Mouse (Mus musculus) liver, embryonic 14.5 days (tissue): ENCODE measurements around the gene Slc8a3. TPM values are rescaled to one million over a fixed set of nuclear protein-coding genes. Genes with fewer than 3 reads are reported as not detected.
"Not testable (repeated sequence)": the region's sequence is repeated elsewhere in the genome, so short reads cannot be mapped to it uniquely, and the experiment has no call there.

Experiments used
- ATAC-seq: fragments of 200-750 bp; cut with Nextera tagmentation; 2 replicates; pipeline ENCODE4 v1.8.0; 2017; ENCODE audit warnings: moderate number of reproducible peaks, mild to moderate bottlenecking, moderate library complexity; ENCODE audit not compliant: insufficient read depth
- DNase-seq, 3 experiments: peaks; one replicate each; pipeline ENCODE4 v3.0.0-alpha.2; 2012 to 2013; ENCODE audit warnings: low read depth in 3 of 3, low spot score in 3 of 3
- H3K27ac ChIP-seq: fragments of 300-500 bp; sonication (generic); 2 replicates; pipeline ENCODE4 v1.5.1; 2014; ENCODE audit warnings: moderate library complexity, mild to moderate bottlenecking, control low read depth, inconsistent platforms
- H3K27me3 ChIP-seq: fragments of 300-500 bp; sonication (generic); 2 replicates; pipeline ENCODE4 v1.6.1; 2014; ENCODE audit warnings: mild to moderate bottlenecking, low read length, moderate library complexity; ENCODE audit not compliant: control insufficient read depth, insufficient read depth
- H3K36me3 ChIP-seq: fragments of 300-500 bp; sonication (generic); replicated peaks from 2 replicates; pipeline ENCODE4 v1.6.1; 2014; ENCODE audit warnings: low read depth; ENCODE audit not compliant: control insufficient read depth, insufficient read depth
- H3K4me1 ChIP-seq, 2 experiments: fragments of 200-500 bp in 1 of 2; fragments of 300-500 bp in 1 of 2; sonication (generic) in 1 of 2; replicated peaks; 2 replicates each; pipeline ENCODE4 v1.6.1; 2012 to 2014; ENCODE audit warnings: antibody characterized with exemption in 1 of 2, inconsistent platforms in 1 of 2, low read length in 1 of 2; ENCODE audit not compliant: control insufficient read depth in 2 of 2, insufficient read depth in 2 of 2
- H3K4me2 ChIP-seq: fragments of 300-500 bp; sonication (generic); 2 replicates; pipeline ENCODE4 v1.6.1; 2014; ENCODE audit warnings: low read depth, mild to moderate bottlenecking, control low read depth, moderate library complexity
- H3K4me3 ChIP-seq, 2 experiments: fragments of 200-500 bp in 1 of 2; fragments of 300-500 bp in 1 of 2; sonication (generic) in 1 of 2; 2 replicates each; pipeline ENCODE4 v1.5.1; 2012 to 2014; ENCODE audit warnings: low read depth in 2 of 2, low read length in 2 of 2, mild to moderate bottlenecking in 2 of 2, control low read depth in 1 of 2, inconsistent platforms in 1 of 2, moderate library complexity in 1 of 2; ENCODE audit not compliant: insufficient read depth in 1 of 2
- H3K9ac ChIP-seq: fragments of 300-500 bp; sonication (generic); replicated peaks from 2 replicates; pipeline ENCODE4 v1.6.1; 2014; ENCODE audit warnings: mild to moderate bottlenecking, control low read depth, moderate library complexity
- H3K9me3 ChIP-seq: fragments of 300-500 bp; sonication (generic); 2 replicates; pipeline ENCODE4 v1.6.1; 2016; ENCODE audit warnings: low read length, mixed read lengths; ENCODE audit not compliant: control insufficient read depth
- CTCF ChIP-seq: IDR thresholded peaks from 2 replicates; pipeline ENCODE4 v1.5.1; 2016; ENCODE audit warnings: antibody characterized with exemption, low read depth, control low read depth
- EP300 ChIP-seq: IDR thresholded peaks from 2 replicates; pipeline ENCODE4 v1.6.1; 2016; ENCODE audit warnings: antibody characterized with exemption, low read depth
- WGBS: fragments of 180-500 bp; shearing (Covaris S2); extraction: QIAGEN DNeasy Blood & Tissue Kit; methylation state at CpG from one replicate; pipeline ENCODE4 v1.1.7; 2014; ENCODE audit not compliant: insufficient replicate concordance; 5-methylcytosine and 5-hydroxymethylcytosine counted together
- polyA plus RNA-seq, 2 experiments: library from polyadenylated mRNA; depleted of rRNA in 1 of 2; stranded (reverse) in 1 of 2; unstranded in 1 of 2; fragments of >200 nt; fragmentation: Nextera tagmentation in 1 of 2; extraction: Ambion mirVana in 1 of 2; gene quantifications; 2 replicates each; pipeline versions ENCODE4 v1.2.1 to v1.2.3; 2012 to 2014

Gene Slc8a3
- polyA plus RNA-seq (2012; rRNA removed) (0.02 and 0.11 TPM in 2 replicates), polyA plus RNA-seq (2014; fragmentation: Nextera tagmentation; extraction: Ambion mirVana) (not detected in 2 replicates)

DNA sequence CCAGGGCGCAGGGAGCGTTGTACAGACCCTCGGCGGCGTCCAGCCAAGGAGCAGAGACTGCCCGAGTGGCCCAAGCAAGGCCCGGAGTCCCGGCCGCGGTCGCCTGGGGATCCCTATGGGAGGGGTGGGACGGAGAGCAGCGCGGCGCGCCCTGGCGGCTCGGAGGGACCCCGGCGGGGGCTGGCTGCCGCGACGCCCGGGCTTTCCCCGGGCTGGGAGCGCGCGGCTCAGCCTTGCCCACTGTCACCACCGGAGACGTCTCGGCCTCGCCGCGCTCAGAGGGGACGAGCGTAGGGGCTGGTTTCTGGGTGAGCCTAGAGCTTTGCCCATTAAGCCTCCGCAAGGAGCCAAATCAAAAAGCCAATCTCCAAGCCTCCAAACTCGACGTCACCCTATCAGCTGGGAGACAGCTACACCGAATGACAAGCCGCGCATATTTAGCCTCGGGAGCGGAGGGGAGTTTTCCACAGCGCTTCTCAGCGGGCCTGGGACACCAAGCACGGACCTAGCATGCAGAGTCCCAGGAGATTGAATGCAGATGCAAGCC, at the start of gene Slc8a3:
Gene Slc8a3, minus strand, starts transcription at position 306 of the 547 bp plus-strand sequence.
- H3K4me2 ChIP-seq: peak within 1 kb of the TSS; percentile 62
- H3K4me1 ChIP-seq: no peaks in the 10 kb centered on the region
- H3K27ac ChIP-seq: no peak within 1 kb of the TSS
- H3K36me3 ChIP-seq: no peaks in the 10 kb centered on the region
- no peak within 1 kb of the TSS for H3K9ac ChIP-seq
- DNase-seq: no peak
- under 1% methylated on average over 47 of the region's 47 CpGs for WGBS
- TF ChIP-seq EP300: no peak
- TF ChIP-seq CTCF: no peak
- H3K27me3 ChIP-seq: peaks cover 28% of the 10 kb centered on the region
- ATAC-seq: no peak
- H3K9me3 ChIP-seq: no peaks in the 10 kb centered on the region
- peak within 1 kb of the TSS; percentile 41 for H3K4me3 ChIP-seq

DNA sequence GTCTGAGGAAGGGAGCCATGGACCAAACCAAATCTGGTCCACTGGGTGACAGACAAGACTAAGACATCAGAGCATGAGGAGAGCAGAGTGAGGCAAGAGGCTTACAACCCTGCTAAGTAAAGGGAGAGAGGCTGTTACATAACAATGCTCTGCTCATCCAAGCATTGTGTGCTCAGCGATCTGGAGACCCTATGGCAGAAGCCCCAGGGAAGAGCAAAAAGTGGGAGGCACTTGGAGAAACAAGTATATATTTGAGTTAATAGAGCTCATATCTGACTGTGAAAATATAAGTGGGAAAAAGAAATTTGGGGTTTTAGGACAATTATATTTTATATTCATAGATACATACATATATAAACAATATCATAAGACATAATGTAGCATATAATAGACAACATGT, 46.4 kb upstream of the Slc8a3 start, which contains the start of gene Gm4787:
Gene Gm4787, minus strand, starts transcription at position 101 of the 400 bp plus-strand sequence.
- ATAC-seq, H3K4me3 ChIP-seq, H3K9me3 ChIP-seq, H3K36me3 ChIP-seq, H3K4me1 ChIP-seq, H3K9ac ChIP-seq, H3K4me2 ChIP-seq, H3K27me3 ChIP-seq, DNase-seq, H3K27ac ChIP-seq: not testable (repeated sequence)
- 78% methylated on average over 1 of the region's 1 CpGs for WGBS

DNA sequence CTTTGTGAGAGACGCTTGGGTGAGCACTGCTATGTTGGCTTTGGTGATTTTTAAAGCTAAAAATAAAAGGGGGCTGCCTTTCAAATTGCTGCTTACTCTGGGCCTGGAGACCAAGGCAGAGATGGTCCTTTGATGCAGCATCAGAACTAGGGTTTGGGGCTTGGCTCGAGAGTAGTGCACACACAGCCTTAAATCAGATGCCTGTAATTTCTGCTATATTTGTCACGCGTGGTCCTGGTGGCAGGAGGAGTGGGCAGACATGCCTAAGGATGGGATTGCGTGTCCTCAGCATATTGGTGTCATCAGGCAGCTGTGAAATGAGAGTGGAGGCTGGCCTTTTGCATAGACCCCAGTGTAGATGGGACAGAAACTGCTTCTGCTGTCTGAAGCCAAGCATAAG, 861 bp upstream of the Slc8a3 start:
- Histone ChIP-seq H3K36me3 (no peaks in the 10 kb centered on the region), H3K9ac (no peak overlapping the region), H3K4me2 (no peak overlapping the region), H3K4me1 (no peaks in the 10 kb centered on the region), H3K27ac (no peak overlapping the region), H3K4me3 (no peak overlapping the region), H3K9me3 (no peaks in the 10 kb centered on the region), H3K27me3 (peaks cover 28% of the 10 kb centered on the region)
- WGBS: 49% methylated on average over 5 of the region's 5 CpGs
- DNase-seq (no peak), ATAC-seq (no peak)
- TF ChIP-seq CTCF: no peak
- TF ChIP-seq EP300: no peak

DNA sequence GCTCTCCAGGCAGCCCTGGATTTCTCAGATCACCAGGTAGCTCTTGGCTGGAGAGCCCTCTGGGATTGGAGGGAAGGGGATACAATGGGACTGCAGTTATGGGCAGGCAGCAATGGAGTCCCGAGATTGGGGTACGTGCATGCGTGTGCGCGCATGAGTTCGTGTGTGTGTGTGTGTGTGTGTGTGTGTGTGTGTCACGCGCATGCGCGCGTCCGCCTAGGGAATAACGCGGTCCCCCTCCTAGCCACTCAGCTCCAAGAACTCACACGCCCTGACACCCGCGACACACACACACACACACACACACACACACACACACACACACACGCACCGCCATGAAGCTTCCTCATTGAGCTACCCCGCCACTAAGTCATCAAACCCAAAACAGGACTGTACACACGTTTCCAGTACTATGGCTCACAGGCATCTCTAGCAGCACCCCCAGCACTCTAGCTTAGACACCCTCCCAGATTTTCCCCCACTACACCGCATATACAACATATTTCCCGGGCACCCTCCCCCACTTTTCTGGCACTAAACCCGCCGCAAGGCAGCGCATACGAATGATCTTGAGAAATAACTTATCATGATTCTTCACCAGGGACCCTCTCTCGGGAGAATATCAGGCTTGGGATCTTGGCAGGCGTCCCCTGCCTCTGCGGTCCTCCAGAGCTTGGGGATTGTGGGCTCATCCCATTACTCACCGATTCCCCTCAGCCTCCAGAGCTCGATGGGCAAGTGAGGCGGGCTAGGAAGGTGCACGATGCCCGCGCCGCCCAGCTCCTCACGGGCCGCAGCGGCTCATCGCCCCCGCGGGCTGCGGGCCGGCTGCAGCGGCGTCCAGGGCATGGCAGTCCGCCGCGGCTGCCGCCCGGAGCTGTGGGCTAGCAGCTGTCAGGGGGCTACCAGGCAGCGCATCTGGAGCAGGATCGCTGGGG, 774 bp downstream of the Slc8a3 start:
- H3K27ac ChIP-seq: no peak overlapping the region
- no peak overlapping the region for H3K9ac ChIP-seq
- WGBS: 3% methylated on average over 54 of the region's 54 CpGs
- peaks cover 28% of the 10 kb centered on the region for H3K27me3 ChIP-seq
- H3K9me3 ChIP-seq: no peaks in the 10 kb centered on the region
- peak overlapping the region; percentile 41 for H3K4me3 ChIP-seq
- DNase-seq: no peak
- TF ChIP-seq CTCF (no peak), EP300 (no peak)
- no peaks in the 10 kb centered on the region for H3K4me1 ChIP-seq
- peak overlapping the region; percentile 62 for H3K4me2 ChIP-seq
- no peaks in the 10 kb centered on the region for H3K36me3 ChIP-seq
- ATAC-seq: no peak

DNA sequence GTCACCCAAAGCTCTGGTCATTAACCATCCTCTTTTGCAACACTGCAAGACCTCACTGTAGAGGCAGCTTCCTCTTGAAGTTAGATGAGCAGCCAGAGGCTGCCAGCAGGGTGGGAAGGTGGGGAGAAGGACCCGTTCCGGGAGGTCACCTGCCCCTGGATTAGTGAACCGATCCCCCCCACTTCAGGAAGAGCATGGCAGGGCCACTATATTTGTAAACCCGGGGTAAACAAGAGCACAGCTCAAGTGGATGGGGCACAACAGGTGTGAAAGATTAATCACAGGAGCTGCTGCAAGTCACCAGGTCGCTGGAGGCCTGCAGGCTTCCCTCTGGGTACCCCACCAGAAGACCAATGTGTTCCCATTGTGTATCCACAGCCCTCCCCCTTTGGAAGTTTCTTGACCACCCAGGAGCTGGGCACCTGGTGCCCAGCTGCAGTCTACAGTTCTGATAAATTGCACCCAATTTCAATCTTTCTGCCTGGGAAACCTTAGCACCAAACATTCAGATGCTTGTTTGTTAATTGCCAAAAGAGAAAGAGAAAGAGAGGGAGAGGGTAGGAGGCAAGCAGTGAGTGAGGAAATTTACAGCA, 1.8 kb downstream of the Slc8a3 start:
- Histone ChIP-seq H3K27me3 (peaks cover 28% of the 10 kb centered on the region), H3K27ac (no peak overlapping the region), H3K9me3 (no peaks in the 10 kb centered on the region), H3K4me1 (no peaks in the 10 kb centered on the region), H3K36me3 (no peaks in the 10 kb centered on the region), H3K9ac (no peak overlapping the region), H3K4me3 (no peak overlapping the region), H3K4me2 (no peak overlapping the region)
- no peak for ATAC-seq
- TF ChIP-seq EP300: no peak
- TF ChIP-seq CTCF: no peak
- 28% methylated on average over 5 of the region's 5 CpGs for WGBS
- no peak for DNase-seq
